Mouse (Mus musculus) liver, embryonic 13.5 days (tissue): ENCODE measurements around the gene Ccdc162. TPM values are rescaled to one million over a fixed set of nuclear protein-coding genes. Genes with fewer than 3 reads are reported as not detected.

Source experiments
- ATAC-seq: fragments of 200-750 bp; cut with Nextera tagmentation; 2 replicates; pipeline ENCODE4 v1.8.0; 2017; ENCODE audit warnings: low read depth, mild to moderate bottlenecking, moderate number of reproducible peaks, moderate library complexity
- DNase-seq: peaks from one replicate; pipeline ENCODE4 v3.0.0; 2022
- H3K27ac ChIP-seq: fragments of 300-500 bp; sonication (generic); 2 replicates; pipeline ENCODE4 v1.5.1; 2015; ENCODE audit warnings: moderate library complexity, mild to moderate bottlenecking, inconsistent platforms
- H3K27me3 ChIP-seq: fragments of 300-500 bp; sonication (generic); 2 replicates; pipeline ENCODE4 v1.6.1; 2015; ENCODE audit warnings: mild to moderate bottlenecking, inconsistent platforms
- H3K36me3 ChIP-seq: fragments of 300-500 bp; sonication (generic); 2 replicates; pipeline ENCODE4 v1.6.1; 2015; ENCODE audit warnings: mild to moderate bottlenecking, inconsistent platforms
- H3K4me1 ChIP-seq: fragments of 300-500 bp; sonication (generic); replicated peaks from 2 replicates; pipeline ENCODE4 v1.6.1; 2015; ENCODE audit warnings: inconsistent platforms
- H3K4me2 ChIP-seq: fragments of 300-500 bp; sonication (generic); 2 replicates; pipeline ENCODE4 v1.6.1; 2015; ENCODE audit warnings: inconsistent platforms, mild to moderate bottlenecking, moderate library complexity
- H3K4me3 ChIP-seq: fragments of 300-500 bp; sonication (generic); replicated peaks from 2 replicates; pipeline ENCODE4 v1.5.1; 2015; ENCODE audit warnings: mild to moderate bottlenecking, inconsistent platforms
- H3K9ac ChIP-seq: fragments of 300-500 bp; sonication (generic); 2 replicates; pipeline ENCODE4 v1.6.1; 2015; ENCODE audit warnings: mild to moderate bottlenecking, inconsistent platforms
- H3K9me3 ChIP-seq: fragments of 300-500 bp; sonication (generic); replicated peaks from 2 replicates; pipeline ENCODE4 v1.6.1; 2016; ENCODE audit warnings: inconsistent platforms
- WGBS: fragments of 180-500 bp; shearing (Covaris S2); methylation state at CpG from one replicate; pipeline ENCODE4 v1.1.7; 2015; ENCODE audit not compliant: insufficient replicate concordance; 5-methylcytosine and 5-hydroxymethylcytosine counted together
- polyA plus RNA-seq: library from polyadenylated mRNA; unstranded; fragments of >200 nt; fragmentation: Nextera tagmentation; extraction: Ambion mirVana; gene quantifications from 2 replicates; pipeline ENCODE4 v1.2.1, GENCODE M21; 2015

Gene Ccdc162
- polyA plus RNA-seq, 1 experiment from 2014 or later: 0.09 TPM

- DNase-seq: no peak
- H3K9me3 ChIP-seq: no peaks in the 10 kb centered on the region
- ATAC-seq: no peak
- H3K27me3 ChIP-seq: no peaks in the 10 kb centered on the region
- H3K4me2 ChIP-seq: no peak overlapping the region
- peaks cover 16% of the 10 kb centered on the region for H3K4me1 ChIP-seq
- H3K27ac ChIP-seq: no peak overlapping the region
- H3K9ac ChIP-seq: no peak overlapping the region
- H3K4me3 ChIP-seq: no peak overlapping the region
- no peaks in the 10 kb centered on the region for H3K36me3 ChIP-seq
- 14% methylated on average over 3 of the region's 3 CpGs for WGBS
These were observed 120.9 kb downstream of the Ccdc162 start for GRCm38 (mm10) chr10:41595550-41595949.

- H3K4me1 ChIP-seq: peaks cover 16% of the 10 kb centered on the region
- no peak for DNase-seq
- H3K9me3 ChIP-seq: no peaks in the 10 kb centered on the region
- 0 out of 2 replicates have a peak overlapping the region, but pooled peaks have one; percentile 32 for H3K27ac ChIP-seq
- H3K9ac ChIP-seq: no peak overlapping the region
- H3K4me3 ChIP-seq: no peak overlapping the region
- H3K36me3 ChIP-seq: no peaks in the 10 kb centered on the region
- H3K4me2 ChIP-seq: no peak overlapping the region
- 29% methylated on average over 2 of the region's 2 CpGs for WGBS
- no peaks in the 10 kb centered on the region for H3K27me3 ChIP-seq
- ATAC-seq: no peak
These were observed 121.5 kb downstream of the Ccdc162 start for GRCm38 (mm10) chr10:41594957-41595356.

- peaks cover 16% of the 10 kb centered on the region for H3K4me1 ChIP-seq
- no peak for ATAC-seq
- 59% methylated on average over 8 of the region's 8 CpGs for WGBS
These were observed 122.0 kb downstream of the Ccdc162 start for GRCm38 (mm10) chr10:41594433-41594832.

GRCm38 (mm10) chr10:41588616-41589015 is 127.8 kb downstream of the Ccdc162 start:
- ATAC-seq (no peak), DNase-seq (no peak)
- Histone ChIP-seq H3K36me3 (no peaks in the 10 kb centered on the region), H3K27me3 (no peaks in the 10 kb centered on the region), H3K27ac (no peak overlapping the region), H3K4me2 (no peak overlapping the region), H3K9ac (no peak overlapping the region), H3K4me3 (no peak overlapping the region), H3K9me3 (no peaks in the 10 kb centered on the region), H3K4me1 (no peaks in the 10 kb centered on the region)
- 66% methylated on average over 2 of the region's 2 CpGs for WGBS

More at GRCm38 (mm10) chr10:41594433-41594832, 122.0 kb downstream of the Ccdc162 start:
- H3K4me2 ChIP-seq: no peak overlapping the region
- no peak overlapping the region for H3K9ac ChIP-seq
- H3K4me3 ChIP-seq: no peak overlapping the region
- H3K27ac ChIP-seq: no peak overlapping the region
- H3K27me3 ChIP-seq: no peaks in the 10 kb centered on the region
- no peaks in the 10 kb centered on the region for H3K36me3 ChIP-seq
- H3K9me3 ChIP-seq: no peaks in the 10 kb centered on the region
- no peak for DNase-seq

GRCm38 (mm10) chr10:41586947-41587852 is 129.2 kb downstream of the Ccdc162 start:
- Histone ChIP-seq H3K36me3 (no peaks in the 10 kb centered on the region), H3K9me3 (no peaks in the 10 kb centered on the region), H3K9ac (no peak overlapping the region), H3K27ac (no peak overlapping the region), H3K27me3 (no peaks in the 10 kb centered on the region), H3K4me2 (no peak overlapping the region), H3K4me3 (no peak overlapping the region), H3K4me1 (no peaks in the 10 kb centered on the region)
- ATAC-seq (no peak), DNase-seq (no peak)
- WGBS: 70% methylated on average over 18 of the region's 18 CpGs

- H3K9me3 ChIP-seq: no peaks in the 10 kb centered on the region
- no peak overlapping the region for H3K27ac ChIP-seq
- H3K27me3 ChIP-seq: no peaks in the 10 kb centered on the region
- H3K4me3 ChIP-seq: no peak overlapping the region
- no peak overlapping the region for H3K4me2 ChIP-seq
- no peaks in the 10 kb centered on the region for H3K4me1 ChIP-seq
- no peak overlapping the region for H3K9ac ChIP-seq
- DNase-seq (no peak), ATAC-seq (no peak)
- WGBS: 61% methylated on average over 6 of the region's 6 CpGs
- H3K36me3 ChIP-seq: no peaks in the 10 kb centered on the region
These were observed 133.1 kb downstream of the Ccdc162 start for GRCm38 (mm10) chr10:41583383-41583782.

- 28% methylated on average over 5 of the region's 5 CpGs for WGBS
- no peaks in the 10 kb centered on the region for H3K4me1 ChIP-seq
- no peak for DNase-seq
These were observed 133.5 kb downstream of the Ccdc162 start for GRCm38 (mm10) chr10:41582901-41583361.

GRCm38 (mm10) chr10:41580441-41580840 is 136.0 kb downstream of the Ccdc162 start:
- no peak overlapping the region for H3K9ac ChIP-seq
- H3K9me3 ChIP-seq: no peaks in the 10 kb centered on the region
- DNase-seq: no peak
- no peak for ATAC-seq
- H3K4me2 ChIP-seq: no peak overlapping the region
- H3K4me3 ChIP-seq: no peak overlapping the region
- no peaks in the 10 kb centered on the region for H3K36me3 ChIP-seq
- H3K4me1 ChIP-seq: no peaks in the 10 kb centered on the region
- H3K27me3 ChIP-seq: no peaks in the 10 kb centered on the region
- 57% methylated on average over 4 of the region's 4 CpGs for WGBS
- no peak overlapping the region for H3K27ac ChIP-seq

More at GRCm38 (mm10) chr10:41582901-41583361, 133.5 kb downstream of the Ccdc162 start:
- Histone ChIP-seq H3K9ac (no peak overlapping the region), H3K36me3 (no peaks in the 10 kb centered on the region), H3K27me3 (no peaks in the 10 kb centered on the region), H3K27ac (no peak overlapping the region), H3K4me2 (no peak overlapping the region), H3K4me3 (no peak overlapping the region), H3K9me3 (no peaks in the 10 kb centered on the region)
- ATAC-seq: no peak

GRCm38 (mm10) chr10:41578541-41578940 is 137.9 kb downstream of the Ccdc162 start:
- no peak overlapping the region for H3K4me3 ChIP-seq
- H3K27me3 ChIP-seq: no peaks in the 10 kb centered on the region
- no peak for ATAC-seq
- no peak overlapping the region for H3K27ac ChIP-seq
- no peaks in the 10 kb centered on the region for H3K36me3 ChIP-seq
- no peak for DNase-seq
- H3K9ac ChIP-seq: no peak overlapping the region
- WGBS: 61% methylated on average over 1 of the region's 1 CpGs
- peaks cover 3% of the 10 kb centered on the region for H3K4me1 ChIP-seq
- H3K9me3 ChIP-seq: no peaks in the 10 kb centered on the region
- no peak overlapping the region for H3K4me2 ChIP-seq

- ATAC-seq (no peak), DNase-seq (no peak)
- no peak overlapping the region for H3K9ac ChIP-seq
- no peaks in the 10 kb centered on the region for H3K27me3 ChIP-seq
- no peak overlapping the region for H3K27ac ChIP-seq
- H3K4me1 ChIP-seq: peaks cover 12% of the 10 kb centered on the region
- no peaks in the 10 kb centered on the region for H3K9me3 ChIP-seq
- H3K36me3 ChIP-seq: no peaks in the 10 kb centered on the region
- 66% methylated on average over 7 of the region's 7 CpGs for WGBS
- no peak overlapping the region for H3K4me2 ChIP-seq
- H3K4me3 ChIP-seq: no peak overlapping the region
These were observed 140.1 kb downstream of the Ccdc162 start for GRCm38 (mm10) chr10:41576328-41576833.

GRCm38 (mm10) chr10:41575451-41576327 is 140.7 kb downstream of the Ccdc162 start:
- no peak overlapping the region for H3K27ac ChIP-seq
- no peaks in the 10 kb centered on the region for H3K9me3 ChIP-seq
- 56% methylated on average over 8 of the region's 8 CpGs for WGBS
- no peaks in the 10 kb centered on the region for H3K36me3 ChIP-seq
- DNase-seq (no peak), ATAC-seq (no peak)
- no peaks in the 10 kb centered on the region for H3K27me3 ChIP-seq
- no peak overlapping the region for H3K4me2 ChIP-seq
- H3K9ac ChIP-seq: no peak overlapping the region
- no peak overlapping the region for H3K4me3 ChIP-seq
- peaks cover 12% of the 10 kb centered on the region for H3K4me1 ChIP-seq
